Mouse (Mus musculus) erythroblast, embryonic 14.5 days (primary cell): Measurements from ENCODE around the gene Tmem266.

Source experiments
- GATA1 ChIP-seq: IDR thresholded peaks from 2 replicates; pipeline ENCODE4 v1.6.1; 2012; ENCODE audit warnings: low read length, inconsistent platforms, mixed read lengths
- TAL1 ChIP-seq: IDR thresholded peaks from 3 replicates; pipeline ENCODE4 v1.6.1; 2012; ENCODE audit warnings: low read length, inconsistent platforms, mixed read lengths

DNA sequence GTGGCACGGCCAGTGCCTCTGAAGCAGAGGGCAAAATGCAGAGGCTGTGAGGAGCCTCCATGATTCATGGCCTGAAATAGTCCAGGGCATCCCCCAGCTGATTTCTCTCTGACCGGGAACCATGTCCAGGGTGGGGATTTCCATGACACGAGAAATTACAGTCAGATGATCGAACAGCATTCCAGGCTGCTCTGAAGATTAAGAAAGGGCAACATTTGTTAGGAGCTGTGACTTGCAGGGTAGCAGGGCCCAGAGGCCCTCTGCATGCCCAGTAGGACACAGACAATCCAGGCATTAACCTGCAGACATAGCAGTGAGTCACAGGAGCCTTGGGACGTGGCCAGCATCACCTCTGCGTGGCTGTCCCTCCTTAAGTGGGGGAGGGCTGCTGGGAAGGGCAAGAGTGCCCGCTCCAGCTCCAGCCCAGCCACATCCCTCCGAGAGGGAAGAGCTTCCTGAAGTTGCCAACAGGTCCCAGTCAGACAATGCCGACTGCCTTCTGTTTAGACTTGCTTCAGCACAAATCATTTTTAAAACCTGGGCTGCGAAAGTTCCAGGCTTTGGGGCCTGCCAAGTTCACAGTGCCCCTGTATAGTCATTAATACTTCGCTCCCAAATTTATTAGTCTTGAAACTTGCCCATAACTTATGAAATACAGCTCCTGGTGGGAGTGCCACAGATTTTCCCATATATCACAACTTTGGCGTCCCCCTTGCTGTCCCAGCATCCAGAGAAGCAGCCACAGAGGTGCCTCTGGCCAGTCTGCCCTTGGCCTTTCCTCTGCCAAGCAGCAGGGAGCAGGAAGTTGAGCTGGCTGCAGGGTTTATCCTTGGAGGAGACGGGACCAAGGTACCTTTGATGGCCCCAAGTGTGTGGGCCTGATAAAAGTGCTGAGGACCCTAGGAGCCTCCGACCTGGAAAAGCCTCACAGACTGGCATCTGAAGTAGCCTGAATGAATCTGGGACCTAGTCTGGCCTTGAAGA, 105.9 kb downstream of the Tmem266 start:
- TF ChIP-seq TAL1 = no peak
- no peak for TF ChIP-seq GATA1
